18 mouse cellular contexts compared by ENCODE assay signal in the genomic region with DNA sequence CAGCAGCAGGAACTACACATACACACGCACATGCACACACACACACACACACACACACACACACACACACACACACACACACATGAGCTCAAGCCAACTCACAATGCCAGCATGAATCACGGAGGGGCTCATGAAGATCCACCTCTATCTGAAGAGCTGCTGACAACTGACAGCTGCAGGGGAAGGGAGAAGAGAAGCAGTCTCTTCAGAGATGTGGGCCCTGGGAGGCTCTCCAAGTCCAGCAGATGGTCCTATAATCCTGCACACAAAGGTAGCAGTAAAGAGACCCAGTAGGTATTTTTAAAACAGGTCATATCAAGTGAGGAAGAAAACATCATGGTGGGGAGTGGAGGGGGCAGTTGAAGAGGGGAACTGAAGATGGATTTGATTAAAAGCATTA. TPM values are rescaled to one million over a fixed set of nuclear protein-coding genes. Genes with fewer than 3 reads are reported as not detected.
"Had no signal": no experiment of that assay in that cellular context is flagged by ENCODE, and none has a peak within 500 bp of the region (broad histone marks: within the 10 kb centered on the region; RNA-seq: fewer than 3 reads in every experiment).

No protein-coding gene starts in this region.

- H3K4me1 ChIP-seq: limb, embryonic 13.5 days; neural tube, embryonic 15.5 days; stomach, embryonic 15.5 days had no signal

- H3K4me2 ChIP-seq: limb, embryonic 13.5 days; midbrain, embryonic 12.5 days; neural tube, embryonic 15.5 days; stomach, embryonic 15.5 days had no signal

- DNase-seq: kidney, adult 8-10 months; kidney, postnatal 25 days; layer of hippocampus, postnatal 36 days; lung, adult 18-20 months; thymus, adult 2 months; thymus, postnatal 25 days had no signal

- H3K4me3 ChIP-seq: limb, embryonic 13.5 days; midbrain, embryonic 12.5 days; myocyte; neural tube, embryonic 15.5 days; stomach, embryonic 15.5 days had no signal

- H3K9me3 ChIP-seq: limb, embryonic 13.5 days; midbrain, embryonic 12.5 days; neural tube, embryonic 15.5 days; stomach, embryonic 15.5 days had no signal

- H3K9ac ChIP-seq: limb, embryonic 13.5 days; liver, embryonic 14.5 days; midbrain, embryonic 12.5 days; neural tube, embryonic 15.5 days; stomach, embryonic 15.5 days had no signal

- H3K36me3 ChIP-seq: limb, embryonic 13.5 days; midbrain, embryonic 12.5 days; neural tube, embryonic 15.5 days; stomach, embryonic 15.5 days had no signal

- H3K27me3 ChIP-seq: stomach, embryonic 15.5 days had no signal

- H3K27ac ChIP-seq: limb, embryonic 13.5 days; liver, embryonic 14.5 days; midbrain, embryonic 12.5 days; neural tube, embryonic 15.5 days; stomach, embryonic 15.5 days had no signal

RNA-seq across cellular contexts. Expression of gene Scgn, which starts 7.8 kb away (rescaled TPM):
- total RNA-seq: liver, adult 2 months; megakaryocyte-erythroid progenitor cell, adult 5-6 weeks had no signal
- polyA plus RNA-seq: kidney, embryonic 16.5 days; limb, embryonic 13.5 days; liver, adult 2 months; liver, embryonic 14.5 days; lung, embryonic 16.5 days; myocyte; spleen, adult 2 months; urinary bladder, adult 2 months had no signal
